Mouse (Mus musculus) layer of hippocampus, adult 9-11 months (tissue): Measurements from ENCODE around the gene Ksr1.
A peak's percentile ranks its signal among the peaks of the same experiment; 100 is the strongest.

Experiments used
- DNase-seq: peaks from one replicate; pipeline ENCODE4 v3.0.0; 2022

Gene Ksr1

GRCm38 (mm10) chr11:79092802-79093201 is 53.4 kb downstream of the Ksr1 start:
- DNase-seq, result no peak

GRCm38 (mm10) chr11:79092245-79092644 is 54.0 kb downstream of the Ksr1 start:
- DNase-seq, result no peak

GRCm38 (mm10) chr11:79089756-79090155 is 56.5 kb downstream of the Ksr1 start:
- no peak for DNase-seq

GRCm38 (mm10) chr11:79089027-79089426 is 57.2 kb downstream of the Ksr1 start:
- DNase-seq, result no peak

GRCm38 (mm10) chr11:79088325-79088724 is 57.9 kb downstream of the Ksr1 start:
- DNase-seq, result no peak

GRCm38 (mm10) chr11:79087731-79088311 is 58.4 kb downstream of the Ksr1 start:
- no peak for DNase-seq

- DNase-seq, result no peak
Measured at GRCm38 (mm10) chr11:79086787-79087186, 59.4 kb downstream of the Ksr1 start.

- no peak for DNase-seq
Measured at GRCm38 (mm10) chr11:79085059-79085458, 61.1 kb downstream of the Ksr1 start.

- DNase-seq, result peak; percentile 76
Measured at GRCm38 (mm10) chr11:79083018-79083441, 63.2 kb downstream of the Ksr1 start.

GRCm38 (mm10) chr11:79080965-79081891 is 65.0 kb downstream of the Ksr1 start:
- DNase-seq, result no peak

GRCm38 (mm10) chr11:79080081-79080480 is 66.1 kb downstream of the Ksr1 start:
- DNase-seq, result peak; percentile 67

- DNase-seq, result no peak
Measured at GRCm38 (mm10) chr11:79076484-79076883, 69.7 kb downstream of the Ksr1 start.

- no peak for DNase-seq
Measured at GRCm38 (mm10) chr11:79075044-79075443, 71.2 kb downstream of the Ksr1 start.

GRCm38 (mm10) chr11:79074611-79075010 is 71.6 kb downstream of the Ksr1 start:
- DNase-seq, result no peak

- no peak for DNase-seq
Measured at GRCm38 (mm10) chr11:79073583-79073982, 72.6 kb downstream of the Ksr1 start.

- peak; percentile 61 for DNase-seq
Measured at GRCm38 (mm10) chr11:79072108-79072507, 74.1 kb downstream of the Ksr1 start.

- DNase-seq, result no peak
Measured at GRCm38 (mm10) chr11:79071082-79071972, 74.9 kb downstream of the Ksr1 start.

- DNase-seq, result no peak
Measured at GRCm38 (mm10) chr11:79069453-79070153, 76.6 kb downstream of the Ksr1 start.

- DNase-seq, result no peak
Measured at GRCm38 (mm10) chr11:79067172-79067571, 79.0 kb downstream of the Ksr1 start.

GRCm38 (mm10) chr11:79066191-79066530 is 80.0 kb downstream of the Ksr1 start:
- DNase-seq, result no peak

GRCm38 (mm10) chr11:79065463-79066190 is 80.6 kb downstream of the Ksr1 start:
- no peak for DNase-seq

GRCm38 (mm10) chr11:79064311-79064710 is 81.9 kb downstream of the Ksr1 start:
- no peak for DNase-seq
